Mouse (Mus musculus) right cerebral cortex, postnatal 36 days (tissue): ENCODE measurements at regions not wholly inside any gene's neighbourhood (a gene's known extent, or its start where the extent isn't known, plus 50 kb on each side); places are given as distances from the start of the nearest gene placed in this dataset.

Experiments
- DNase-seq, 2 experiments: peaks; one replicate each; pipeline ENCODE4 v3.0.0; 2022; ENCODE audit warnings: low spot score in 2 of 2, mixed read lengths in 1 of 2

GRCm38 (mm10) chr17:94165305-94165860 is 584.4 kb downstream of the Mettl4 start:
- no peak for DNase-seq

- no peak for DNase-seq
Observed at GRCm38 (mm10) chr17:94144298-94144697, 605.5 kb downstream of the Mettl4 start.

GRCm38 (mm10) chr17:94133201-94133600 is 616.6 kb downstream of the Mettl4 start:
- peak in 1 of 2 experiments; percentile 14 for DNase-seq

GRCm38 (mm10) chr17:94093984-94094660 is 655.7 kb downstream of the Mettl4 start:
- no peak for DNase-seq

GRCm38 (mm10) chr17:94054436-94055060 is 695.3 kb downstream of the Mettl4 start:
- no peak for DNase-seq

GRCm38 (mm10) chr17:94048475-94048874 is 701.3 kb downstream of the Mettl4 start:
- DNase-seq, result no peak

GRCm38 (mm10) chr17:94038221-94038620 is 711.6 kb downstream of the Mettl4 start:
- peak in 1 of 2 experiments; percentile 4 for DNase-seq

- DNase-seq, result no peak
Observed at GRCm38 (mm10) chr17:94012386-94012785, 737.4 kb downstream of the Mettl4 start.

- no peak for DNase-seq
Observed at GRCm38 (mm10) chr17:94002095-94002494, 747.7 kb downstream of the Mettl4 start.

GRCm38 (mm10) chr17:94001515-94001914 is 748.3 kb downstream of the Mettl4 start:
- no peak for DNase-seq

GRCm38 (mm10) chr17:93986932-93987331 is 762.9 kb downstream of the Mettl4 start:
- no peak for DNase-seq
